Mouse (Mus musculus) B cell, adult 67 days (primary cell): Measurements from ENCODE around the gene Srp14. TPM values are rescaled to one million over a fixed set of nuclear protein-coding genes. Genes with fewer than 3 reads are reported as not detected.

Experiments used
- total RNA-seq, 2 experiments: library from RNA; stranded (reverse); gene quantifications; 4 replicates each; pipeline ENCODE4 v1.2.4; 2023

Gene Srp14
- 100 to 1,000 TPM; 127 to 130 TPM for total RNA-seq

DNA sequence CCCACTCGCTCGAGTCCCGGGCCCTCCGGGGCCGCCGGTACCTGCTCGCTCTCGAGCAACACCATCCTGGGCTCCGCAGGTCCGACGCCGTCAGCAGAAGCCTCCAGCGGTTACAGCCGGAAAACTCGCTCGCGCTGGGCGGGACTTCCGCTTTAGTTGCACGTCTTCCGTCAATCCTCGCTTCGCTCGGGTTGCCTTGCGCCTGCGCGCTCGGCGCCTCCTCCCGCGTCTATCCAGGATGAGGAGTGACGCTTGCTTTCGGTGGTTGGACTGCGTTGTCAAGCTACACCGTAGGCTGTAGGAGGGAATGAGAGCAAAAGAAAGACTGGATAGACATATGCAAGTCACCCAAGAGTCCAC is at the start of gene Srp14:
TSS of gene Srp14 (minus strand) at position 162 of the 360 bp plus-strand sequence.

Other genes with a start within 250 kb of the Srp14 start
- 1 to 10 TPM; 2.3 to 5.2 TPM for gene Fsip1, start 222.7 kb downstream of the Srp14 start, total RNA-seq
- gene Gpr176, start 106.3 kb downstream of the Srp14 start, total RNA-seq = under 1 TPM in 1 of 2 experiments, not detected in 1; 0.24 TPM
- 10 to 100 TPM; 44.9 to 55.6 TPM for gene Eif2ak4, start 91.1 kb downstream of the Srp14 start, total RNA-seq
- gene Bmf, start 70.0 kb upstream of the Srp14 start, total RNA-seq = 10 to 100 TPM; 79.6 to 86.7 TPM
- gene Bub1b, start 118.5 kb upstream of the Srp14 start, total RNA-seq = 1 to 10 TPM; 3.6 to 5.7 TPM
- 1 to 10 TPM in 1 of 2 experiments, not detected in 1; 3.3 TPM for gene Pak6, start 183.6 kb upstream of the Srp14 start, total RNA-seq
- under 1 TPM; 0.47 to 0.96 TPM for gene Ankrd63, start 224.3 kb upstream of the Srp14 start, total RNA-seq
- gene Plcb2, start 248.7 kb upstream of the Srp14 start, total RNA-seq = 100 to 1,000 TPM; 109 to 137 TPM